Mouse (Mus musculus) B cell, adult 2 months (primary cell): ENCODE results near the gene Smim17.
A peak's percentile ranks its signal among the peaks of the same experiment; 100 is the strongest.
"Not testable (repeated sequence)": the region's sequence is repeated elsewhere in the genome, so short reads cannot be mapped to it uniquely, and the experiment has no call there.

Experiments
- DNase-seq, 2 experiments: peaks; one replicate each; pipeline ENCODE4 v3.0.0; 2022

Smim17 gene

DNA sequence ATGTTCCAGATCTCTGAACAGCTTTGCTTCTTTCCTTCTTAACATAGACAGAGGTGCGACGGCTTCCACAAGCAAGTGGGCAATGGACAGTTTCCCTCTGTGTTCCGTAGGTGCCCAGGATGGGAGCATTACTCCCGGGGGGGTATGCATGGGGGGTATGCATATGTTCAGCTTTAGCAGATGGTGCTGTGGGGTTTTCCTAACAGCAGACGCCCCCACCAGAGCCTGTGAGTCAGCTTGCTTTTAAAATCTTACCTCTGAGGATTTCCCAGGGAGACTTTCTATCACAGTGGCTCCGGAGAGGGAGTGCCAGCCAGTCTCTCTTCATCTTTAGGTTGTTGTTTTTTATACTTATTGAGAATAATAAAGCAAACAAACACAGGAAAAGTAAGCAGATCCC is 21.4 kb downstream of the Smim17 start:
- DNase-seq, result no peak

DNA sequence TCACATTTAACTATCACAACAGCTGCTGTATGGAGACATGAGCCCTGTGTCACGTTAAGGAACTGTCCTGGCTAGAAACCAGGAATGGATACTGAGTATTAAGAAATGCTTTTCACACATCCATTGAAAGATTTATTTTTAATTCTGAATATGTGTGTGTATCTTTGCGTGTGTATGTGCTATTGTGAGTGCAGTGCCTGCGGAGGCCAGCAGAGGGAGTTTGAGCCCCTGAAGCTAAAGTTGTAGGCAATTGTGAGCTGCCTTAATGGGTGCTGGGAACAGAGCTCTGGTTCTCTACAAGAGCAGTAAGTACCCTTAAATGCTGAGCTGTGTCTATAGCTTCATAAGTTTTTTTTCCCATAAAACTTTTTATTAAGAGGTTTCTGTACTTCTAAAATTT is 30.9 kb downstream of the Smim17 start:
- DNase-seq, result peak in 1 of 2 experiments; percentile 5

DNA sequence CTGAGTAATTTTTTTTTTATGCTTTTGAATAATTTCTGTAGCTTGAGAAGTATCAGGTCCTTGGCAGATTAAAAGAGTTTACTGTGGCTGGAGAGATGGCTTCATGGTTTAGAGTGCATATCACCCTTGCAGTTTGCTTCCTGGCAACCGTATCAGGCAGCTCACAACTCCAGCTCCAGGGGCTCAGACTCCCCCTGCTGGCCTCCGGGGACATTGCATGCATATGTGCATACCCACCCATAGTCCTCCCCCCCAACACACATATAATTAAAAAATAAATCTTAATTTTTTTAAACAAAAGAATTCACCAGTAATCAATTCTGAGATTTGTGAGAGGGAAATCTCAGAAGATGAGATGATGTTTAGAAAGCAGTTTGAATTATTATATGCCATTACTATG is 31.8 kb downstream of the Smim17 start:
- peak; percentile 50 to 57 for DNase-seq

DNA sequence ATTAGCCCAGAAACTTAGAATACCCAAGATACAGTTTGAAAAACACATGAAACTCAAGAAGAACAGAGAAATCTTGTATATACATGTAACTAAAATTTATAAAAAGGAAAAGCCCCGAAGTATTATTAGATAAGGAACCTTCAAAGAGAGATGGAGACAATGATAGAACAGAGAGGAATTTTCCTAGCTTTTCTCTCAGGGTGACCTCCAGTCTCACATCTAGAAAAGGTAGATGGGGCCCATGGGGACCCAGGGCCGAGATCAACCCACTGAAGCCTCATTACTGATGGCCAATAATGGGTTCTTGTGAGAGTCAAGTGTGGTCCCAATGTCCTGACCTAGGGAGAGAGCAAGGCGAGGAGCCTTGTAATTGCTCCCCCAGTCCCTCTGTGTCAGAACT is 39.9 kb downstream of the Smim17 start, which contains the start of gene Olfr1344:
Gene Olfr1344 (plus strand): TSS at position 301 of the 400 bp plus-strand sequence.
- DNase-seq, result no peak

DNA sequence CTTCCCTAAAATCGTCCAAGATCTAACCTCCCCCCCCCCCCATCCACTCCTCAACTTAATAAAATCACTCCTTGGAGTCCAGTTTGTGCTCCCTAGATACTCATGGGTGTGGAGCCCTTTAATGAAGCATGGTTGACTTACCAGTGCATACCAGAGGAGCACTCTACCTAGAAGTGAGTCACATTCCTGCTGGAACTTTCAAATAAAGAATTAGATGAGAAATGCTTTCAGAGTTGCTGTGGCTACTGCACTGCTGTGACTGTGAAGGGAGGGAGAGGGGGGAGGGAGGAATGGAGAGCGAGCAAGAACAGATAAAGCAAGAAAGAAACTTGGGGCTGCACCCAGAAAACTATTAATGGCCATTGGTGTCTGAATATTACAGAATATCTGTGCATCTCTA is 42.7 kb downstream of the Smim17 start:
- DNase-seq, result no peak

DNA sequence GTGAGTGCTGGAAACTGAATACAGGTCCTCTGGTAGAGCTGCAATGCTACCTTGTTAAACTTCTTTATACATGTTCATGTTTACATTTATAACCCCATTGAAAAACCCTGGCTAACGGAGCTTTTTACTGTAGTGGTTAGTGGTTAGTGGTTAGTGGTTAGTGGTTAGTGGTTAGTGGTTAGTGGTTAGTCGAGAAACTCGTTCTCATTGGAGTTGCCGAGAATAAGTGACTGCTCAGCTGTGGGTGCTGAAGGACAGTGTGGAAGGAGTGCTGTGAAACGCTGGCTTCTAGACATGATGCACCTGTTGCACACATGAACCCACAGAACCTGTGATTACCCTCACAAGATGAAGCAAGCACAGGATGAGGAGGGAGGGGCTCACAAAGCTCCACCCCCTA is 49.3 kb downstream of the Smim17 start:
- DNase-seq, result no peak

DNA sequence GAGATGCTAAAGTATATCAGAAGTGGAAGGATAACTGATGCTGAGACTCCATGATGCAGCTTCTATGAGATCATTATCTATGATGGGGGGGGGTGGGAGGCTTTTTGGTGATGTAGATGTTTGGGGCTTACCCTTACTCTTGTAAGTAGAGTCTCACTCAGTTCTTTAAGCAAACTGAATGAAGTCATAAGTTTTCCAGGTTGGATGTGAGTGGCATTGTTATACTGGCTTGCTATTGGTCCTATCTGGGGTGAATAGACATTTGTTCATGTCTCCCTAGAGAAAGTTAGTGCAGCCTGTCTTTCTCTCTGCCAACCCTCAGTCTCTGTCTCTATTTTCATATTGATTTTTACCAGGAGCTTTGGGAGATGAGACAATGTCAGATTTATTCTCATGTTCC is 57.4 kb downstream of the Smim17 start, which contains the start of gene Olfr1336:
Gene Olfr1336 (plus strand): TSS at position 301 of the 400 bp plus-strand sequence.
- no peak for DNase-seq

DNA sequence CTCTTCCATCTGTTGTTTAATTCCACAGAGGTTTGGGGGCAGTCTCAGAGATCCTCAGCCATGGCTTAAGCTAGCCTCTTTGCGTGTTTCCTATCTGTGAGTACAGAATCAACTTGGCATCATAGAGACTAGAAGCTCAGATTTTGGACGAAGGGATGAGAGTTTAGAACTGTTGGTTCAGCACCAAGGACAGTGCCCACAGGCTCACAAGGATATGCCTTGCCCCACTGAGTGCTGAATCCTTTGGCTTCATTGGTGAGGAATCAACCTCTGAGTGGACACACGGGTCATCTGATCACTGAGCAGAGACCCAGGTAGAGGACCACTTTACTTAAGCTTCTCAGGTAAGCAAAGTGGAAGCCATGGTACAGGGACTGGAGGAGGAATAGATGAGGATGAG is 57.9 kb downstream of the Smim17 start:
- DNase-seq, result no peak

DNA sequence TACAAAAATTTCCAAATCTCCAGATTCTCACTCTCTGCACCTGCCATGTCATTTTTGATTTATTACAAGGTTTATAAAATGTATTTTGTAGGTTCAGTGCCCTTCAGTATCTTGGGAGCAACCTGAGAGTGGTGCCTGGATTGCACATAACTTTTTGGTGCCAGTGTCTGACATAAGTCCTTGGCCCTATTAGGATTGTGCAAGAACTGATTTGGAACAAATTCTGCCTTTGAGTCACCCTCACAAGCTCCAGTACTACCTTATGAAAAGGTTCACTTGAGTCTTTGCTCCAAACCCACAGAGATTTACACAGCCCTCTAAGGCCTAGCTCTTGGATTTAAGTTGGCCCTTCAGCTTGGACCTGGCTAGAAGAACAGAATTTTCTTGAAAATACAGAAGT is 68.4 kb downstream of the Smim17 start, which contains the start of gene Olfr1346:
Gene Olfr1346 (plus strand): TSS at position 151 of the 400 bp plus-strand sequence.
- no peak for DNase-seq

DNA sequence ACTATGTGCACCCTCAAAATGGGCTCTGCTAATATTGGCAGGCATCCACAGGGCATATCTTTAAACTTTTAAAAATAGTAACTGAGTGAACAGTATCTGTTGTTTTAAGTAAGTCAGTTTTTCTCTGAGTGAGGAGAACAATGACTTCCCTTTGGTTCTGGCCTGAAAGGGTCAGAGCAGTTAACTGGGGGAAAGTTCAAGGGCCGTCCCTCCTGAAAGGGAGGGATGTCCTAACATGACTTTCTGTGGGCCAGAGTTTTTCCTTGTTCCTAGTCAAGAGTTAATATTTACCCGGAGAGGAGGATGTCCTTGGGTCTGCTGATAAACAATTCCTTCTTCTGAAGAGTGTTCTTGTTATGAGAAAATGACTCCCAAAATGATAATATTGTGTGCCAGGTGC is 79.1 kb downstream of the Smim17 start:
- not testable (repeated sequence) for DNase-seq
